Mouse (Mus musculus) forebrain, embryonic 14.5 days (tissue): Measurements from ENCODE around the gene Nbeal2. TPM values are rescaled to one million over a fixed set of nuclear protein-coding genes. Genes with fewer than 3 reads are reported as not detected.
A peak's percentile ranks its signal among the peaks of the same experiment; 100 is the strongest.

Experiments used
- ATAC-seq: fragments of 200-750 bp; cut with Nextera tagmentation; 2 replicates; pipeline ENCODE4 v1.8.0; 2017; ENCODE audit warnings: mild to moderate bottlenecking, moderate library complexity
- DNase-seq: peaks from one replicate; pipeline ENCODE4 v3.0.0-alpha.2; 2015; ENCODE audit warnings: low spot score
- H3K27ac ChIP-seq: fragments of 300-500 bp; sonication (generic); 2 replicates; pipeline ENCODE4 v1.5.1; 2014; ENCODE audit warnings: low read depth, mild to moderate bottlenecking, control low read depth, low read length, moderate library complexity
- H3K27me3 ChIP-seq: fragments of 300-500 bp; sonication (generic); replicated peaks from 2 replicates; pipeline ENCODE4 v1.6.1; 2014; ENCODE audit warnings: low read length, control low read depth, mixed read lengths; ENCODE audit not compliant: control insufficient read depth, insufficient read depth
- H3K36me3 ChIP-seq: fragments of 300-500 bp; sonication (generic); 2 replicates; pipeline ENCODE4 v1.6.1; 2014; ENCODE audit warnings: low read length, control low read depth; ENCODE audit not compliant: control insufficient read depth, insufficient read depth
- H3K4me1 ChIP-seq: fragments of 300-500 bp; sonication (generic); 2 replicates; pipeline ENCODE4 v1.6.1; 2014; ENCODE audit warnings: antibody characterized with exemption, low read length, control low read depth; ENCODE audit not compliant: control insufficient read depth, insufficient read depth
- H3K4me2 ChIP-seq: fragments of 300-500 bp; sonication (generic); 2 replicates; pipeline ENCODE4 v1.6.1; 2014; ENCODE audit warnings: mild to moderate bottlenecking, control low read depth, low read length
- H3K4me3 ChIP-seq: fragments of 300-500 bp; sonication (generic); 2 replicates; pipeline ENCODE4 v1.5.1; 2014; ENCODE audit warnings: low read depth, low read length, control low read depth
- H3K9ac ChIP-seq: fragments of 300-500 bp; sonication (generic); 2 replicates; pipeline ENCODE4 v1.6.1; 2014; ENCODE audit warnings: mild to moderate bottlenecking, low read length, control low read depth, moderate library complexity
- H3K9me3 ChIP-seq: fragments of 300-500 bp; sonication (generic); replicated peaks from 2 replicates; pipeline ENCODE4 v1.6.1; 2016; ENCODE audit warnings: low read length, control low read depth, mixed read lengths; ENCODE audit not compliant: control insufficient read depth
- WGBS: fragments of 180-500 bp; shearing (Covaris S2); extraction: QIAGEN DNeasy Blood & Tissue Kit; methylation state at CpG from one replicate; pipeline ENCODE4 v1.1.7; 2014; 5-methylcytosine and 5-hydroxymethylcytosine counted together
- polyA plus RNA-seq: library from polyadenylated mRNA; unstranded; fragments of >200 nt; fragmentation: Nextera tagmentation; extraction: Ambion mirVana; gene quantifications from 2 replicates; pipeline ENCODE4 v1.2.1, GENCODE M21; 2014

The Nbeal2 gene
- polyA plus RNA-seq, 1 experiment from 2014 or later = 0.86 TPM

DNA sequence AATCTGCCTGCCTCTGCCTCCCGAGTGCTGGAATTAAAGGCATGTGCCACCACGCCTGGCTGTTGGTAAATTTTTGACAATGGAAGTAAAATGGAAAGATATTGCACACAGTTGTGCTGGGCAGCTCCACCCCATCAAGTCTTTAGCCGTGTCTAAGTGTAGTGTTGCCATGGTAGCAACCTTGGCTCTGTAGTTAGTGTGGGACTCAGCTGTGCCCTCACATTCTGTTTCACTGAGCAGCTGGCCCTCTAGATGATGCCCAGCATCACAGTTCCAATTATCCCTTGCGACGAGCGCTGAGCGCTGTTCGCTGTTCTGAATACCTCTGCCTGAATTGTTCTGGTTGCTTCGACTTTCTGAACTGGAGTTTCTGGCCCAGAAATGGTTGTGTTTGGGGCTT, 27.9 kb upstream of the Nbeal2 start:
- H3K4me3 ChIP-seq = no peak overlapping the region
- no peak overlapping the region for H3K9ac ChIP-seq
- H3K9me3 ChIP-seq = no peaks in the 10 kb centered on the region
- peak overlapping the region; percentile 70 for H3K27ac ChIP-seq
- DNase-seq (peak; percentile 82), ATAC-seq (peak; percentile 86)
- H3K36me3 ChIP-seq = no peaks in the 10 kb centered on the region
- H3K4me2 ChIP-seq = no peak overlapping the region
- no peaks in the 10 kb centered on the region for H3K27me3 ChIP-seq
- H3K4me1 ChIP-seq = peaks cover 30% of the 10 kb centered on the region
- WGBS = 39% methylated on average over 9 of the region's 9 CpGs

DNA sequence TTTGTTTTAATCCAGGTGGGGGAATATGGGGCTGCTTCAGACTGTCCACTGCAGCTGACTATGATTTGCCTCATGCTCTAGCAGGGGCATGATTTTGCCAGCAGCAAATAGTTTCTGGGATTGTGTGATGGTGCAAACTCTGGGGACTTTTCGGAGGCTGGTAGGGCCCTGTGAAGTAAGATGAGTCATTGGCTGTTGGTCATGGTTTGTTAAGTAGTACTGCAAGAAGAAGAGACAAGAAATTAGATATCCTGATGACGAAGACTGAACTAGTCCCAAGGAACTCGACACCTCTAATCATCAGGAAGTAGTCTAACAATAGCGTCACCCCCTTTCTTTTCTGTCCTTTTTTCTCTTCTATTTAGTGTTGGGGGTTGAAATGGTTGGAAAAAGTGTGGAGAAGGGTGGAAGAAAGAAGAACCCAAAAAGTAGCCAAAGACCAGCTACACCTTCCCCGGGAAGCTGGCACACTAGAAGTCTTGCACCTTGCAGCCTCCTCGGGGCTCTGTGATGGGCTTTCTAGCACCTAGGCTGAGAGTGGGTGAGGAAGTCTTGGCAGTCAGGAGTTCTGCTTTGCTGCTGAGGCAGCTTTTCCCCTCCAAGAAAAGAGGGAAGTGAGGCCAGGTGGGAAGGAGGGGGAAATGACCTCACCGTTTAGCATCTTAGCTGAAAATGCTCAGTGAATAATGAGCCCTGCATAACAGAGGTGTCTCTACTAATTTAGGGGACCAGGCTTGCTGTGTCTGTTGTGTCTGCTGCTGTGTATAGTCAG, 27.0 kb upstream of the Nbeal2 start:
- Histone ChIP-seq H3K36me3 (no peaks in the 10 kb centered on the region), H3K4me2 (no peak overlapping the region), H3K9me3 (no peaks in the 10 kb centered on the region), H3K9ac (no peak overlapping the region), H3K27ac (peak overlapping the region; percentile 66; the same call in 1 of the 2 replicates), H3K4me1 (peaks cover 30% of the 10 kb centered on the region), H3K4me3 (no peak overlapping the region), H3K27me3 (no peaks in the 10 kb centered on the region)
- WGBS = 71% methylated on average over 7 of the region's 7 CpGs
- ATAC-seq (no peak), DNase-seq (no peak)

DNA sequence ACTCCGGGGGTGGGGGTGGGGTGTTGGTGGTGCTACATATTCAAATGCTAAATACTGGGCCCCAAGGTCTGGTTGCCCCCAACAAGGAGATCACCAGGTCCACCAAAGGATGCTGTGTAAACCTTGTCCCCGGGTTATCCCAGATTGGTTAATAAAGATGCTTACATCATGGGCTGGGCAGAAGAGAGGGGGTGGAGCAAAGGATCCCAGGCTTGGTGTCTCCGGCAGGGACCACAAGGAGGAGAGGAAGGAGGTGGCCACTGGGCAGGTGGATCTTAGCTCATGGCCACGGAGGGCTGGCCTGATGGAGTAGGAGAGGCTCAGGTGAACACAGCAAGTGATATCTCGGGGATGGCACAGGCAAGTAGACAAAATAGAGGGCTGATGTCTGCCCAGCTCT, 24.9 kb upstream of the Nbeal2 start:
- H3K27me3 ChIP-seq = no peaks in the 10 kb centered on the region
- no peak overlapping the region for H3K4me2 ChIP-seq
- no peak overlapping the region for H3K4me3 ChIP-seq
- peaks cover 14% of the 10 kb centered on the region for H3K4me1 ChIP-seq
- DNase-seq (no peak), ATAC-seq (no peak)
- no peaks in the 10 kb centered on the region for H3K36me3 ChIP-seq
- no peak overlapping the region for H3K27ac ChIP-seq
- H3K9ac ChIP-seq = no peak overlapping the region
- 63% methylated on average over 5 of the region's 5 CpGs for WGBS
- H3K9me3 ChIP-seq = no peaks in the 10 kb centered on the region

DNA sequence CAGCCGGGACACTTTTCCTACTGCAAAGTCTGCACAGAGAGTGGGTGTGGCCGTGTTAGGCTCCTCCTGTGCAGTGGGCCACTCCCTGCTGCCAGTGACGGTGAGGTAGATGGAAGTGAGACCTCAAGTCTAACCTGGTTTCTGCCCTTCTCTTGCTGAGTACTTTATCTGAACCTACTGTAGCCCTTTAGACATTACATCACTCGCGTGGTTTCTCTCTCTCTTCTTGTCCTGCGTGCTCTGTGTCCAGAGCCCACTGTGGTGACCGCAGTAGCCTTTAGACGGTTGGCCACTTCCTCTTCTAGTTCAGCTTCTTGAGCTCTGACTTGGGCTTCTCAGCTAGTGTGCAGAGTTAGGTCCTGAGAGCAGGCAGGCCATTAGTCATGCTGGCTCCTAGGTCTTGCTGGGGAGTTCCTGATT, 22.5 kb upstream of the Nbeal2 start:
- 91% methylated on average over 8 of the region's 8 CpGs for WGBS
- H3K9me3 ChIP-seq = no peaks in the 10 kb centered on the region
- no peaks in the 10 kb centered on the region for H3K36me3 ChIP-seq
- H3K27me3 ChIP-seq = no peaks in the 10 kb centered on the region
- H3K4me1 ChIP-seq = no peaks in the 10 kb centered on the region
- DNase-seq (no peak), ATAC-seq (no peak)
- H3K4me2 ChIP-seq = no peak overlapping the region
- no peak overlapping the region for H3K4me3 ChIP-seq
- H3K9ac ChIP-seq = no peak overlapping the region
- H3K27ac ChIP-seq = no peak overlapping the region

DNA sequence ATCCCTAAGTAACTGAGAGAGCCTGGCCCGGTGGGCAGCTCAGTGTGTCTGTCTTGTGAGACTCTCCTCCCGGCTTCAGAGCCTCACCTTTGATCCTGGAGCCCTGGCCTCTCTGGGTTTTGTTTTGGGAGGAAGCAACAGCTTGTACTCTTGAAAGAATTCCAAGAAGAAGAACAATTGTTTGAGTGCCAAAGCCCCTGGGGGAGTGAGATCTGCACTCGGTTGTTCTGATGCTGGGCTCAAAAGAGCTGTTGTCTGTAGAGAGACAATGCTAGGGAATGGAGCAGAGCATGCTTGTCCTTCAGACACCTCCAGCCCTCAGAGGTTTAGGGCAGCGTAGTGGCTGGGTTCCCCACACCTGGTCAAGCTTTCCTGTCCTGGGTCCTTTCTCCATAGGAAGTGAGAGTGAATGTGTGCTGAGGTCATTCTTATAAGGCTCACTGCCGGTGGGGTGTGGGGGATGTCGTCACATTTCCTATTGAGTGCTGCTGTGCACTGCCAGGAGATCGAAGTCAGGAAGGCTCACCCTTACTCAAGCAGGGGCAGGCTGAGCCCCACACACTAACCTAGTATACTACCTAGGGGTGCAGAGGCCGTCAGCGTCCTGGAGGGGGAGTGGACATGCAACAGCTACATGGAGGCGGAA, 19.3 kb upstream of the Nbeal2 start:
- DNase-seq (no peak), ATAC-seq (0 out of 2 replicates have a peak, but pooled peaks have one; percentile 10)
- Histone ChIP-seq H3K4me1 (no peaks in the 10 kb centered on the region), H3K27ac (no peak overlapping the region), H3K36me3 (no peaks in the 10 kb centered on the region), H3K27me3 (no peaks in the 10 kb centered on the region), H3K4me3 (no peak overlapping the region), H3K4me2 (no peak overlapping the region), H3K9ac (peak overlapping the region; percentile 1; the same call in 1 of the 2 replicates), H3K9me3 (no peaks in the 10 kb centered on the region)
- 50% methylated on average over 10 of the region's 10 CpGs for WGBS

DNA sequence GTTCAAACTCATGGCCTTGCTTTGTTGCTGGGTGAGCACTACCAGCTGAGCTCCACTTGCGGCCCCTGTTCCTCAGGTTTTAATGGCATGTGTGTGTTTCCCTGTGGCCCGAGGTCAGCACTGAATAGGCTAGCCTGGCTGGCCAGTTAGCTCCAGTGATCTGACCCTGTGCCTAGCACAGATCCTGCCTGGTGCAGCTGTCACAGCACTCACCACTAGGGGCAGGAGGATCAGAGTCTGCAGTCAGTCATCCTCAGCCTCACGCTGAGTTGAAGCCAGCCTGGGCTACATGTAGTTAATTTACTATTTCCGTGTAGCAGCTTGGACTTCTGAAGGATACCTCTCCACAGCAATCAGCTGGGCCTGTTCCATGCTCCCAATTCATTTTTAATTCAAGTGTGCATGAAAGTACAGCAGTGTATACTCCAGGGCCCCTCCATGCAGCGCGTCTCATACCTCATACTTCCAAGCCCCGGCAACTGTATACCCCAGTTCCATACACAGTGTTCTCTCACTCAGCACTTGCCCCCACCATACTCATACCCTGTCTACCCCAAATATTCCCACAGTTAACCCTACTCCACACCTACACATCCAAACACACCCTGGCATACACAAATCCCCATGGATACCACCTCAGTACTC, 18.6 kb upstream of the Nbeal2 start:
- DNase-seq (no peak), ATAC-seq (peak; percentile 44; the same call in 1 of the 2 replicates)
- Histone ChIP-seq H3K27me3 (no peaks in the 10 kb centered on the region), H3K4me3 (no peak overlapping the region), H3K4me2 (no peak overlapping the region), H3K4me1 (no peaks in the 10 kb centered on the region), H3K36me3 (no peaks in the 10 kb centered on the region), H3K27ac (no peak overlapping the region), H3K9me3 (no peaks in the 10 kb centered on the region), H3K9ac (no peak overlapping the region)
- WGBS = 65% methylated on average over 7 of the region's 7 CpGs

DNA sequence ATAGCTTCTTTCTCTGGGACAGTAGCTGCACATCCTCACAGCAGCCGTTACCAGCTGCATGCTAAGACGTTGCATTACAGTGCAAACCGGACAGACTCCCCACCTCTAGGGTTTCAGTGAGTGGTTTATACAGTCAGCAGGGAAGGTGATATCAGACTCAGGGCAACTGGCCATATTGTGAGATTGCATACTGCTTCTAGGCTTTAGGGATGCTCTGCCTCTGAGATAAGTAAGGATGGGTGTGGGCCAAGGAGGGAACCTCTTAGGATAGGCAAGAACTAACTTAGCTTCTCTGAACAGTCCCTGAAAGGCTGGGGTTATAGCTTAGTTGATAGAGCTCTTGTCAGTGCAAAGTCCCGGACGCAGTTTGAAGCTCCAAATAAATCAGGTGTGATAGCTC, 15.8 kb upstream of the Nbeal2 start:
- DNase-seq (no peak), ATAC-seq (no peak)
- Histone ChIP-seq H3K4me3 (no peak overlapping the region), H3K4me2 (no peak overlapping the region), H3K27me3 (no peaks in the 10 kb centered on the region), H3K9me3 (no peaks in the 10 kb centered on the region), H3K9ac (no peak overlapping the region), H3K4me1 (peaks cover 3% of the 10 kb centered on the region; the same call in 1 of the 2 replicates), H3K36me3 (no peaks in the 10 kb centered on the region), H3K27ac (no peak overlapping the region)
- WGBS = 93% methylated on average over 5 of the region's 5 CpGs

DNA sequence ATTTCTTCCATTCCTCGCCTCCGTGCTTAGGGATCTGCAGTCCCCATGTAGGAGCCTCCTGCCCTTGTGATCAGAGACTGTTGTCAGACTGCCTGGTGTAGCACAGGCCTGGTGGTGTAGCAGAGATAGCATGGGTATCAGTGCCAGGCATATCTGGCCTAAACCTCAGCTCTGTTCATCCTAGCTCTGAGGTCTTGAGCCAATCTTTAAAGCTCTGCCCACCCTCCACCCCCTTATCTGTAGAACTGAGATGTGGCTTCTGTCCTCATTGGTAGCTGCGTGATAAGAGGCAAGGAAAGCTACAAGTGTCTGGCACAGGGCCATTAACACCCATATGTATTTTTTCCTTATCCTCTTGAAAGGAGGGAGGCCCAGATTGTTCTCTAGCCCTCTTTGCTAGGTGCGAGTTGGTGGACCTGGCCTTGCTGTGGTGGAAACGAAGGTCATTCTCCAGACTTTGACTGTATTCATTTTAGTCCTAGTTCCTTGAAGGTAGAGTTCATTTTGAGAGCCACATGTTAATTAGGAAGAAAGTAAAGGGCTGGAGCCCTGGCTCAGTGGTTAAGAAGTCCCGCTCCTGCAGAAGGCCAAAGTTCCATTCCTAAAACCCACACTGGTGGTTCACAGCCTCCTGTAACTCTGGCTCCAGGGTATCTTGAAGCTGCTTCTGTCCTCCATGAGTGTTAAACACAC, 14.8 kb upstream of the Nbeal2 start:
- Histone ChIP-seq H3K9ac (no peak overlapping the region), H3K9me3 (no peaks in the 10 kb centered on the region), H3K36me3 (no peaks in the 10 kb centered on the region), H3K4me3 (no peak overlapping the region), H3K4me2 (no peak overlapping the region), H3K27ac (no peak overlapping the region), H3K4me1 (peaks cover 3% of the 10 kb centered on the region; the same call in 1 of the 2 replicates), H3K27me3 (no peaks in the 10 kb centered on the region)
- ATAC-seq (no peak), DNase-seq (no peak)
- 93% methylated on average over 6 of the region's 6 CpGs for WGBS
